In the genomic region with DNA sequence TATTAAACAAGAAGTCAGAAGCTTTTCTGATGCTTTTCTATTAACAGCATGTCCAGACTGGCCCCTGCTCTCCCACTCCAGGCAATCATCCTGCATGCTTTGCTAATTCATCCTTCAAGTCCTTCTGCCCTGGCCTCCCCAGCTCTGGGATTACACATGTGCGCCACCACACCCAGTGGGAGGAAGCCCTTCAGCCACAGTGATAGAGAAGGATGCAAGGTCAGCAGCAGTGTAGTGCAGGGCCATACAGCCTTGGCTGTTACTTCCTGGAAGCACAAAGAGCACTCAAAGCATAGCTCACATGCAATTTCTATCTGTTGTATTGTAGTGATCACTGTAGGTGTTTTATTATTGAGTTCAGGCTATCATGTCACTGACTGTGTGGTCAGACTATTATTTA, we compare ENCODE assay signal across 20 mouse cellular contexts. TPM values are rescaled to one million over a fixed set of nuclear protein-coding genes. Genes with fewer than 3 reads are reported as not detected.
DNase-seq lines count a peak whose midpoint lies in the region; ATAC-seq and TF ChIP-seq lines count a peak whose summit lies in the region.
"Had no signal": no experiment of that assay in that cellular context is flagged by ENCODE, and none has a peak within 500 bp of the region (broad histone marks: within the 10 kb centered on the region; RNA-seq: fewer than 3 reads in every experiment).

No protein-coding gene starts in this region.

- peaks cover 41% of the 10 kb centered on the region for H3K4me1 ChIP-seq in liver, embryonic 12.5 days
- peaks cover 18% of the 10 kb centered on the region for H3K4me1 ChIP-seq in liver, embryonic 11.5 days (replicated peaks; ENCODE audit: control insufficient read depth, insufficient read depth, low read length)
- peaks cover 10% of the 10 kb centered on the region; the same call in 1 of the 2 replicates for H3K4me1 ChIP-seq in intestine, postnatal 0 days (replicated peaks; ENCODE audit: control insufficient read depth, insufficient read depth, low read length)

- no peaks in the 10 kb centered on the region for H3K36me3 ChIP-seq in liver, embryonic 12.5 days
- H3K36me3 ChIP-seq in liver, embryonic 11.5 days (ENCODE audit: control insufficient read depth, insufficient read depth, low read length): no peaks in the 10 kb centered on the region
- no peaks in the 10 kb centered on the region for H3K36me3 ChIP-seq in intestine, postnatal 0 days (ENCODE audit: control insufficient read depth, insufficient read depth)
- H3K36me3 ChIP-seq: heart, embryonic 12.5 days; hindbrain, embryonic 13.5 days; liver, embryonic 15.5 days; midbrain, embryonic 15.5 days had no signal

- H3K4me2 ChIP-seq in liver, embryonic 12.5 days: no peak overlapping the region
- no peak overlapping the region for H3K4me2 ChIP-seq in liver, embryonic 11.5 days
- H3K4me2 ChIP-seq in intestine, postnatal 0 days (replicated peaks; ENCODE audit: low read depth): no peak overlapping the region
- H3K4me2 ChIP-seq: heart, embryonic 12.5 days; hindbrain, embryonic 13.5 days; liver, embryonic 15.5 days; midbrain, embryonic 15.5 days had no signal

- H3K9ac ChIP-seq in liver, embryonic 12.5 days: no peak overlapping the region
- H3K9ac ChIP-seq in liver, embryonic 11.5 days (ENCODE audit: low read depth, low read length): no peak overlapping the region
- no peak overlapping the region for H3K9ac ChIP-seq in intestine, postnatal 0 days (ENCODE audit: low read depth, low read length)
- H3K9ac ChIP-seq: heart, embryonic 12.5 days; hindbrain, embryonic 13.5 days; liver, embryonic 15.5 days; midbrain, embryonic 15.5 days had no signal

- intact Hi-C loops in heart, postnatal 25 days (cut with DNase I): loop anchor here (5.0 kb wide), 1 partner anchor 36 kb away; no protein-coding TSS in a partner anchor

- TF ChIP-seq CTCF in intestine, postnatal 0 days (IDR thresholded peaks at IDR 0.05; ENCODE audit: low read depth): no peak

- no peaks in the 10 kb centered on the region for H3K27me3 ChIP-seq in liver, embryonic 12.5 days (replicated peaks)
- H3K27me3 ChIP-seq in liver, embryonic 11.5 days (replicated peaks; ENCODE audit: control insufficient read depth, insufficient read depth, low read length): no peaks in the 10 kb centered on the region
- no peaks in the 10 kb centered on the region for H3K27me3 ChIP-seq in intestine, postnatal 0 days (replicated peaks; ENCODE audit: control insufficient read depth, insufficient read depth, low read length)
- H3K27me3 ChIP-seq: heart, embryonic 12.5 days; hindbrain, embryonic 13.5 days; liver, embryonic 15.5 days; midbrain, embryonic 15.5 days had no signal

- no peak for ATAC-seq in liver, embryonic 12.5 days
- no peak for ATAC-seq in liver, embryonic 11.5 days (replicated peaks; ENCODE audit: low FRiP score)
- ATAC-seq in intestine, postnatal 0 days: peak; percentile 55
- ATAC-seq: forebrain, embryonic 14.5 days; lung, postnatal 0 days; midbrain, embryonic 15.5 days had no signal

- WGBS in liver, embryonic 12.5 days (ENCODE audit: insufficient replicate concordance): 43% methylated on average over 1 of the region's 1 CpGs
- 56% methylated on average over 1 of the region's 1 CpGs for WGBS in liver, embryonic 11.5 days
- WGBS in intestine, postnatal 0 days: 25% methylated on average over 1 of the region's 1 CpGs

- peak overlapping the region; percentile 27 for H3K27ac ChIP-seq in liver, embryonic 12.5 days
- no peak overlapping the region for H3K27ac ChIP-seq in liver, embryonic 11.5 days (ENCODE audit: low read depth, low read length)
- peak overlapping the region; percentile 68; the same call in 1 of the 2 replicates for H3K27ac ChIP-seq in intestine, postnatal 0 days (ENCODE audit: low read depth, low read length)
- H3K27ac ChIP-seq: hindbrain, embryonic 13.5 days; liver, embryonic 15.5 days; midbrain, embryonic 15.5 days had no signal

- DNase-seq in heart, adult 11 months: peak; percentile 96
- no peak for DNase-seq in heart, postnatal 25 days (ENCODE audit: low spot score)
- DNase-seq in liver, embryonic 11.5 days (ENCODE audit: low spot score): no peak
- peak; percentile 70 for DNase-seq in adrenal gland, postnatal 14 days
- DNase-seq in cerebellum, adult 9-11 months: no peak
- no peak for DNase-seq in cerebellum, postnatal 14 days
- DNase-seq: cerebellum, adult 8-10 months; heart, postnatal 14 days; thymus, postnatal 14 days had no signal

- no peaks in the 10 kb centered on the region for H3K9me3 ChIP-seq in liver, embryonic 12.5 days (replicated peaks)
- H3K9me3 ChIP-seq in liver, embryonic 11.5 days (ENCODE audit: control insufficient read depth, low read length): no peaks in the 10 kb centered on the region
- no peaks in the 10 kb centered on the region for H3K9me3 ChIP-seq in intestine, postnatal 0 days (ENCODE audit: control insufficient read depth)
- H3K9me3 ChIP-seq: heart, embryonic 12.5 days; hindbrain, embryonic 13.5 days; liver, embryonic 15.5 days; midbrain, embryonic 15.5 days had no signal

- no peak overlapping the region for H3K4me3 ChIP-seq in liver, embryonic 12.5 days
- H3K4me3 ChIP-seq in liver, embryonic 11.5 days (ENCODE audit: low read depth, low read length): no peak overlapping the region
- H3K4me3 ChIP-seq in intestine, postnatal 0 days (ENCODE audit: low read depth, low read length): no peak overlapping the region
- H3K4me3 ChIP-seq: heart, embryonic 12.5 days; hindbrain, embryonic 13.5 days; liver, embryonic 15.5 days; midbrain, embryonic 15.5 days; myocyte had no signal

RNA-seq across cellular contexts. Expression of gene Naa15, which starts 1.7 kb away (rescaled TPM):
- total RNA-seq in heart, postnatal 25 days (2021): 10 to 100 TPM; 41.6 to 47.1 TPM
- polyA plus RNA-seq in liver, embryonic 12.5 days (2016; fragmentation: Nextera tagmentation; extraction: Ambion mirVana): 41.9 and 49.9 TPM in 2 replicates
- 48.4 and 50.6 TPM in 2 replicates for polyA plus RNA-seq in liver, embryonic 11.5 days (2014; fragmentation: Nextera tagmentation; extraction: Ambion mirVana)
- total RNA-seq in adrenal gland, postnatal 14 days (2021): 47.8 and 50.1 TPM in 2 replicates
- polyA plus RNA-seq in intestine, postnatal 0 days (2015; fragmentation: Nextera tagmentation; extraction: Ambion mirVana): 14.4 and 16.3 TPM in 2 replicates

RNA-seq across cellular contexts. Expression of gene Ndufc1, which starts 4.5 kb away (rescaled TPM):
- total RNA-seq in heart, postnatal 25 days (2021): 1,000 to 10,000 TPM; 1,646 to 1,675 TPM
- polyA plus RNA-seq in liver, embryonic 12.5 days (2016; fragmentation: Nextera tagmentation; extraction: Ambion mirVana): 539 and 560 TPM in 2 replicates
- 692 and 701 TPM in 2 replicates for polyA plus RNA-seq in liver, embryonic 11.5 days (2014; fragmentation: Nextera tagmentation; extraction: Ambion mirVana)
- total RNA-seq in adrenal gland, postnatal 14 days (2021): 888 and 904 TPM in 2 replicates
- polyA plus RNA-seq in intestine, postnatal 0 days (2015; fragmentation: Nextera tagmentation; extraction: Ambion mirVana): 1,384 and 1,395 TPM in 2 replicates

RNA-seq across cellular contexts. Expression of gene Mgarp, which starts 16.7 kb away (rescaled TPM):
- under 1 TPM; 0.23 to 0.31 TPM for total RNA-seq in heart, postnatal 25 days (2021)
- 1.3 and 1.7 TPM in 2 replicates for polyA plus RNA-seq in liver, embryonic 12.5 days (2016; fragmentation: Nextera tagmentation; extraction: Ambion mirVana)
- polyA plus RNA-seq in liver, embryonic 11.5 days (2014; fragmentation: Nextera tagmentation; extraction: Ambion mirVana): 4.6 and 5.2 TPM in 2 replicates
- total RNA-seq in adrenal gland, postnatal 14 days (2021): 308 and 324 TPM in 2 replicates
- polyA plus RNA-seq in intestine, postnatal 0 days (2015; fragmentation: Nextera tagmentation; extraction: Ambion mirVana): 0.41 and 0.59 TPM in 2 replicates
- total RNA-seq: megakaryocyte-erythroid progenitor cell, adult 5-6 weeks had no signal
- polyA plus RNA-seq: lung, postnatal 0 days; neural tube, embryonic 14.5 days had no signal

Comparison
In these comparisons a context has a peak if more than half of its experiments do, and no peak if none do; other contexts are left out.
1. DNase-seq: peak in heart, adult 11 months (single experiment) and adrenal gland, postnatal 14 days (single experiment); none in heart, postnatal 25 days (single experiment), liver, embryonic 11.5 days (single experiment), cerebellum, adult 9-11 months (single experiment) and cerebellum, postnatal 14 days (0 of 2).